Mouse (Mus musculus) layer of hippocampus, adult 18-20 months (tissue): ENCODE data around the gene Sema4a. TPM values are rescaled to one million over a fixed set of nuclear protein-coding genes. Genes with fewer than 3 reads are reported as not detected.
"Not testable (repeated sequence)": the region's sequence is repeated elsewhere in the genome, so short reads cannot be mapped to it uniquely, and the experiment has no call there.

Experiments used
- DNase-seq, 2 experiments: peaks; one replicate each; pipeline ENCODE4 v3.0.0; 2022; ENCODE audit warnings: low spot score in 2 of 2
- total RNA-seq, 2 experiments: library from RNA; stranded (reverse); gene quantifications; 2 replicates each; pipeline ENCODE4 v1.2.3; 2021

Sema4a gene
- total RNA-seq, 2 experiments from 2014 or later, result 40.4 to 41.5 TPM

GRCm38 (mm10) chr3:88436395-88437201 lies 24.4 kb downstream of the Sema4a start:
- peak; percentile 34 to 53 for DNase-seq

GRCm38 (mm10) chr3:88435515-88435914 lies 25.5 kb downstream of the Sema4a start:
- DNase-seq, result peak; percentile 83 to 91

GRCm38 (mm10) chr3:88428639-88429038 lies 32.3 kb downstream of the Sema4a start:
- not testable (repeated sequence) for DNase-seq

GRCm38 (mm10) chr3:88427342-88427905 lies 33.6 kb downstream of the Sema4a start:
- DNase-seq, result no peak

GRCm38 (mm10) chr3:88425708-88426420 lies 35.1 kb downstream of the Sema4a start:
- DNase-seq, result no peak

- no peak for DNase-seq
Measured at GRCm38 (mm10) chr3:88425330-88425689, 35.7 kb downstream of the Sema4a start.

- peak; percentile 92 to 97 for DNase-seq
Measured at GRCm38 (mm10) chr3:88424605-88425329, 36.2 kb downstream of the Sema4a start, which contains the start of gene Slc25a44. Gene Slc25a44 (minus strand): TSS chr3:88425139.

- peak in 1 of 2 experiments; percentile 60 for DNase-seq
Measured at GRCm38 (mm10) chr3:88422020-88422720, 38.8 kb downstream of the Sema4a start.

GRCm38 (mm10) chr3:88420771-88421170 lies 40.2 kb downstream of the Sema4a start:
- no peak for DNase-seq

- no peak for DNase-seq
Measured at GRCm38 (mm10) chr3:88418016-88418415, 43.0 kb downstream of the Sema4a start.

GRCm38 (mm10) chr3:88415668-88416067 lies 45.3 kb downstream of the Sema4a start:
- DNase-seq, result no peak

GRCm38 (mm10) chr3:88412636-88413035 lies 48.3 kb downstream of the Sema4a start:
- no peak for DNase-seq

GRCm38 (mm10) chr3:88411681-88412080 lies 49.3 kb downstream of the Sema4a start:
- DNase-seq, result no peak

GRCm38 (mm10) chr3:88410645-88411031 lies 50.3 kb downstream of the Sema4a start:
- no peak for DNase-seq

- DNase-seq, result peak; percentile 86 to 88
Measured at GRCm38 (mm10) chr3:88409741-88410644, 51.0 kb downstream of the Sema4a start, which contains the start of gene Pmf1. Gene Pmf1 (minus strand): TSS chr3:88410331.

- no peak for DNase-seq
Measured at GRCm38 (mm10) chr3:88408953-88409352, 52.0 kb downstream of the Sema4a start.

GRCm38 (mm10) chr3:88407529-88407928 lies 53.5 kb downstream of the Sema4a start:
- no peak for DNase-seq

GRCm38 (mm10) chr3:88407090-88407489 lies 53.9 kb downstream of the Sema4a start:
- DNase-seq, result peak; percentile 47 to 82

GRCm38 (mm10) chr3:88403522-88404230 lies 57.3 kb downstream of the Sema4a start:
- DNase-seq, result no peak
